Mouse (Mus musculus): ENCODE results near the gene Pih1d1.

Gene Pih1d1

GRCm38 (mm10) chr7:45126844-45127699 lies 27.0 kb upstream of the Pih1d1 start:
- no peak for DNase-seq

- no peak for DNase-seq
Measured at GRCm38 (mm10) chr7:45127700-45128224, 26.3 kb upstream of the Pih1d1 start.

- DNase-seq, result peak; percentile 99
Measured at GRCm38 (mm10) chr7:45128624-45129246, 25.4 kb upstream of the Pih1d1 start, which contains the start of gene Rpl13a. Gene Rpl13a, minus strand, starts transcription at chr7:45128761.

GRCm38 (mm10) chr7:45129318-45129717 lies 24.8 kb upstream of the Pih1d1 start:
- DNase-seq, result no peak

GRCm38 (mm10) chr7:45129776-45130512 lies 24.2 kb upstream of the Pih1d1 start:
- no peak for DNase-seq

GRCm38 (mm10) chr7:45131850-45132249 lies 22.3 kb upstream of the Pih1d1 start:
- DNase-seq, result no peak

- DNase-seq, result no peak
Measured at GRCm38 (mm10) chr7:45133446-45134159, 20.5 kb upstream of the Pih1d1 start.

GRCm38 (mm10) chr7:45134544-45135026 lies 19.5 kb upstream of the Pih1d1 start:
- DNase-seq, result peak; percentile 74

- no peak for DNase-seq
Measured at GRCm38 (mm10) chr7:45135370-45135769, 18.7 kb upstream of the Pih1d1 start.

- peak; percentile 96 for DNase-seq
Measured at GRCm38 (mm10) chr7:45135993-45136567, 18.0 kb upstream of the Pih1d1 start, which contains the start of the genes Gm45713 and Flt3l. Gene Gm45713, minus strand, starts transcription at chr7:45136231. Gene Flt3l, minus strand, starts transcription at chr7:45136432.

GRCm38 (mm10) chr7:45137171-45138006 lies 16.7 kb upstream of the Pih1d1 start:
- no peak for DNase-seq

- DNase-seq, result no peak
Measured at GRCm38 (mm10) chr7:45138403-45138802, 15.7 kb upstream of the Pih1d1 start.

- DNase-seq, result peak; percentile 71
Measured at GRCm38 (mm10) chr7:45139904-45140723, 14.0 kb upstream of the Pih1d1 start.

GRCm38 (mm10) chr7:45141319-45141718 lies 12.8 kb upstream of the Pih1d1 start:
- DNase-seq, result no peak

GRCm38 (mm10) chr7:45141914-45142313 lies 12.2 kb upstream of the Pih1d1 start:
- no peak for DNase-seq

GRCm38 (mm10) chr7:45144368-45145174 lies 9.5 kb upstream of the Pih1d1 start:
- no peak for DNase-seq

- no peak for DNase-seq
Measured at GRCm38 (mm10) chr7:45145460-45145859, 8.6 kb upstream of the Pih1d1 start.

- DNase-seq, result no peak
Measured at GRCm38 (mm10) chr7:45147267-45147666, 6.8 kb upstream of the Pih1d1 start.

GRCm38 (mm10) chr7:45147899-45148298 lies 6.2 kb upstream of the Pih1d1 start:
- DNase-seq, result no peak
